Mouse (Mus musculus) naive thymus-derived CD4-positive, alpha-beta T cell, adult 2 months (primary cell): ENCODE measurements around the gene Ppil2.
A peak's percentile ranks its signal among the peaks of the same experiment; 100 is the strongest.

Experiments used
- DNase-seq: peaks from one replicate; pipeline ENCODE4 v3.0.0-alpha.2; 2011; ENCODE audit warnings: low read depth

Gene Ppil2

DNA sequence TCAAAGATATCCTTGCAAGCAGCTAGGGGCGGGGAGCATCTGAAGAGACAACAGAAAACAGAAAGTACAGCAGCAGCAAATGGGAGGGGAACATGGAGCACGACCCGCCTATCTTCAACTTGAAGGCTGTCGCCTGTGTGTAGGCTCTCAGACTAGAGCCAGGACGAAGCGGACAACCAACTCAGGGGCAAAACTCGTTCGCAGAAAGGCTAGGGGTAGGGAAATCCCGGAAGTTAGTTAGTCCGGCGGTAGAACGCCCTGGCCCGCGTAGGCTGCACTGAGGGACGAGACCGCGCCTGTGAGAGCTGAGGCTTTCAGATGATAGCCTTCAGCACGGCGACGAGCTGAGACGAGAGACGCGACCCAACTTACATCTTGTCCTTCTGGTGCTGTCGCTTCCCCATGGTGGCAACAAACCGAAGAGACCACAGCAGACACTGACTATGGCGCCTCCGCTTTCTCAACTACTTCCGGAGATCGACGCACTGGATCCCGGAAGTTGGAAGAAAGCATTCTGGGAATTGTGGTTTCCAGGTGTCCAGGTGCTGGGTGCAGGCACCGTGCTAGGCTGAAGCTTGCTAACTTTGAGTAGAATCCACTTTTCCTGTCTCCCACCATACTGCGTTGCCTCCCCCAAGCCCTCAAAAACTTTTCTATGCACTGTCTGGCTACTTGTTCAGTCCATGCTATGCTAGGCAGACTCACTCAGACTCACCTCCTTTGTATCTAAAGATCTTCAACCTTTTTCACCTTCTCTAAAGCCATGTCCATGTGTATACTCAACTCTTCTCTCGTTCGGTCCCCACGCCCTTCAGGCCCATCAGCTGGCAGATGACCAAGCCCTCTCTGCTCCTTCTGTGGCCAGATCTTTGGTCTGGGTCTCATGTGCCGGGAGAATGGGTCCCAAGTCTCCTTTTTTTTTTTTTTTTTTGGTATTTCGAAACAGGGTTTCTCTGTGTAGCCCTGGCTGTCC is at the start of gene Ppil2:
TSS of gene Ppil2 (minus strand) at position 487 of the 973 bp plus-strand sequence.
- peak; percentile 76 for DNase-seq

DNA sequence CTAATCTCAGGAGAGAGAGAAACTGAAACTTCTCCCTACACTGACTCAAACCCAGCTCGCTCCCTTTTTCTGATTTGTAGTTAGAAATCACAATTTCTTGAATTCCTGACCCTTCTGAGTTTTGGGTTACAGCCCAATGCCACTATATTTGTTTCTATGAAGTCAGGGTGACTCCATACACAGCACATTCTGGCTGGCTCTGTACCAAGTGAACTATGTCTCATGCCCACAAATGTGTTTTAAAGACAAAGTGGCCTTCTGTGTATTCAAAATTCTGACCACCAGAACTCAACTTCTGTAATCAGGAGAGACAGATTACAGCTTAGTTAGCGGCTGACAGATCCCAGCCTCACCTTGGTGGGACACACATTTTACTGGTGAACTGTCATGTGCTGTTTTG is 43.3 kb upstream of the Ppil2 start:
- no peak for DNase-seq

DNA sequence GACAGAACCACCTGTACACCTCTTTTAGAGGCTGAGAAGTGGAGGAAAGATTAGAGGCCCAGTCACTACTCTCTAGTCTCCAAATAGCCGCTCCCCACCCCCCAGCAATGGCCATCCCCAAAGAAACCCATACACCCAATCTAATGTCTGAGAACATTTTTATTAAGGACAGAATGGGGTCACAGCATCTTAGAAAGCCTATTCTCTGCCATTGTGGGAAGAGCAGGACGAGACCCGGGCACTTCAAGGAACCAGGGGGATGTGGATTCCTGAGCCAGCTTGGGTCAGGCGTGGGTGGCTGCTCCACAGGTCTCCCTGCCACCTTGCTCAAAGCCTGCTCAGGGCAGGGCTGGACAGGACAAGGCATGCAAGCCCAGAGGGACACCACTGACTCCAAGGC is 40.8 kb upstream of the Ppil2 start:
- DNase-seq: no peak

DNA sequence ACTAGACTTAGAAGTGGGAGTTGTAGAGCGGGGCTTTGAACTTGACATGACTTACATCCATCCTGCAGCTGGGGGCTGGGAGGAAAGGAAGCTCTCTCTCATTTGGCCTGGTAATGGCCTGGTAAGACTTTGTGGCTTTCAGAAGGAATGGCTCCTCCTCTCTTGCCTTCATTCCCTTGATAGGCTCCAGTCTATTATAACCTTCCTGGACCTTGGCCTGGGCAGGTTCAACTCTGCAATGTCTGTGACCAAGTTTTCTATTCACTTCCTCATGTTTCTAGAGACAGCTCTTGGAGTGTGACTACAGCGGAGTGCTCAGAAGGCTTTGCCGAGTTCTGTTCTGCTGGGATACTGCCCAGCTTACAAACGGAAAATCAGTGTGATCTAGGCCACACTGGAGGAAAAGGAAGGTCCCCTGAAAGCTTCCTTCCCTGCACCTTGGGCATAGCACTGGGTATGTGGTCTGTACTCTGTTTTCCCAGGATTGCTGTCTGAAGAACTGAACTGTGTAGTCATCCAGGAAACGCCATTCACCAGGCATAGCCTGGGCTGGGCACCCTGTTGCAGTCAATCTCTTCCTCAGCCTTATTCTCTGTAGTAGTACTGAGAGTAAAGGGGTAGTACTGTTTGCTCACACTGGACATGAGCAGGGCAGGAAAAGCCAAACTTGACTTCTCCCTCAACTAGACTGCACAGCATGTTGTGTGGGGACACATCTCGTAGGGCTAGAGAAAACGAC is 39.6 kb upstream of the Ppil2 start:
- no peak for DNase-seq

DNA sequence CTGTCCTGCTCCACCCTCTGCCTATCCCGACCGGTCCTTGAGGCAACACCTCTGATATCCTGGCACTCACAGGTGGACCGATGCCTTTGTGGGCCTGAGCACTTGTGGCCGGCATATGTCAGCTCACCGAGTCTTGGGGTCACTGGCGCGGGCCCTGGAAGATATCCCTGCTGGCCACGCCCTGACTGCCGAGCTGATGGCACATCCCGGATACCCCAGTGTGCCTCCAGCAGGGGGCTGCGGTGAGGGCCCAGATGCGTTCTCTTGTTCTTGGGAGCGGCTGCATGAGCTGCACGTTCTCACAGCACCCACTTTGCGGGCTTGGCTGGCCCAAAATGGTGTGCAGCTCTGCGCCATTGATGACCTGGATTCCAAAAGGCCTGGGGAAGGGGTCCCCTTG is 37.0 kb upstream of the Ppil2 start:
- DNase-seq: peak; percentile 23

DNA sequence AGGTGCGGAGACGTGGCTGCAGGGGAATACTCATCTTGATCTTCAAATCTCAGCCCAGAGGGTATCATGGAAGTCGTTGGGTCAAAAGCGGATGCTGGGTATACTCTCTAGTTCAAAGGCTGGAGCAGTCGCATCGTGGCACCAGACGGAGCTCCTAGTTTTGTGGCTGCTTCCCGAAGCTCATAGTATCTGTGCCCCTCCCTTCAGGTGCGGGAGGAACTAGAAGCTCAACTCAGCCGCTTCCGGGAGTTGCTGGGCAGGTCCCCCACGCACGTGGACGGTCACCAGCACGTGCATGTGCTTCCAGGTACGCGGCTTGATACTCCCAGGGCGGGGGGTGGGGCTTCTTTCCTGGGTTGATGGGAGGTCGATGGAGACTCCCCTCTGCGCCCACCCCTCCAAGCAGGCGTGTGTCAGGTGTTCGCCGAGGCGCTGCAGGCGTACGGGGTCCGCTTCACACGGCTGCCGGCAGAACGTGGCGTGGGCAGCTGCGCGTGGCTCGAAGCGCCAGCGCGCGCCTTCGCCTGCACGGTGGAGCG is 36.4 kb upstream of the Ppil2 start:
- peak; percentile 60 for DNase-seq

DNA sequence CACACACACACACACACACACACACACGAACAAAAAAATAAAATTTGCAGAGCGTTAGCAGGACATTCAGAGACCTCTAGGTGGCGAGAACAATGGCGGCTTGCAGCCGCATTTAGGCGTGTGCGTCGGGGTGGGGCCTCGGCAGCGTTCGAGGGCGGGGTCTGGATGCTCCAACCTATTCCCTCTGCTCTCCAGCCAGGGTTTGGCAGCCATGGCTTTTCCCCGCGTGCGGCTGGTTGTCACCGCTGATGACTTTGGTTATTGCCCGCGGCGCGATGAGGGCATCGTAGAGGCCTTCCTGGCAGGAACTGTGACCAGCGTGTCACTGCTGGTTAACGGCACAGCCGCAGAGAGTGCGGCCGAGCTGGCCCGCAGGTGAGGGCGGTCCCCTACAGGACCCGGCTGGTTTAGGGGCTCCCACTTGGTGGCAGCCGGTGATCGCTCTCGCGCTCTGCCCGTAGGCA is 35.7 kb upstream of the Ppil2 start, which contains the start of gene Ccdc116:
TSS of gene Ccdc116 (minus strand) at position 458 of the 464 bp plus-strand sequence.
- peak; percentile 88 for DNase-seq

DNA sequence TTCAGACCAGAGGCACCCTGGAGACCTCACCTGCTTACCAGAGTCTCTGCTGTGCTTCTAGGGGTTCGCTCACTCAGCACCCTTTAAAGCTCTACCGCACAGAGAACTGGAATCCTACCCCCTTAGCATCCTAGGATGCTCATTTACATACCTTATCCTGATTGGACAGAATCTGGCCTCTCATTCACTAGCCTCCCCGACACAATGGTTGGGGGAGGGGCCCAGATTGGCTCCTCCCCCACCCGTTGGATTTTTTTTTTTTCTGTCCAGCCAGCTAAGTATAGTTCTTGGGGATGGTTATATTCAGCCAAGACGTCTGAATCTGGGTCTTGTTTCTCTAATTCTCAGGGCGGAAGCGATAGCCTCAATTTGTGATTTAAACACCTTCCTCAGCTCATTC is 33.3 kb upstream of the Ppil2 start, which contains the start of gene Ydjc:
TSS of gene Ydjc (plus strand) at position 283 of the 400 bp plus-strand sequence.
- peak; percentile 20 for DNase-seq

DNA sequence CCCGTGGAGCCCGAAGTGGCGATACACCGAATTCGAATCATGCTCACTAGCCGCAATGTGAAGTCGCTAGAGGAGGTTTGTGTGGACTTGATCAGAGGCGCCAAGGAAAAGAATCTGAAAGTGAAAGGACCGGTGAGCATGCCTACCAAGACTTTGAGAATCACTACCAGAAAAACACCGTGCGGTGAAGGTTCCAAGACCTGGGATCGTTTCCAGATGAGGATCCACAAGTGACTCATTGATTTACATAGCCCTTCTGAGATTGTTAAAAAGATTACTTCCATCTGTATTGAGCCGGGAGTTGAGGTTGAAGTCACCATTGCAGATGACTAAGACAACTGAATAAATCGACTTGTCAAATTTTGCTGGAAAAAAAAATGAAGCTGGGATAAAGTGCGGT is 26.3 kb upstream of the Ppil2 start:
- no peak for DNase-seq

DNA sequence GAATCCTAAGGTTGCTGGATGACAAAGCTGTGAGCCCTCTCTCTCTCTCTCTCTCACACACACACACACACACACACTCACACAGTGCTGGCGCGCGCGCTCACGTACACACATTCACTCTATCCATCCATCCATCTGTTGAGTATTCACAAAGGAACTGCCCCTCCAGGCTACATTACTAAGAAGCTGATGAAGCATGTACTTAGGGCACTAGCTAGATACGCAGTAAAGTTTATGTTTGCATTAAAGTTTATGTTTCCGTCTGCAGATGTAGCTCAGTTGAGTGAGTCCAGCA is 21.8 kb upstream of the Ppil2 start:
- no peak for DNase-seq

DNA sequence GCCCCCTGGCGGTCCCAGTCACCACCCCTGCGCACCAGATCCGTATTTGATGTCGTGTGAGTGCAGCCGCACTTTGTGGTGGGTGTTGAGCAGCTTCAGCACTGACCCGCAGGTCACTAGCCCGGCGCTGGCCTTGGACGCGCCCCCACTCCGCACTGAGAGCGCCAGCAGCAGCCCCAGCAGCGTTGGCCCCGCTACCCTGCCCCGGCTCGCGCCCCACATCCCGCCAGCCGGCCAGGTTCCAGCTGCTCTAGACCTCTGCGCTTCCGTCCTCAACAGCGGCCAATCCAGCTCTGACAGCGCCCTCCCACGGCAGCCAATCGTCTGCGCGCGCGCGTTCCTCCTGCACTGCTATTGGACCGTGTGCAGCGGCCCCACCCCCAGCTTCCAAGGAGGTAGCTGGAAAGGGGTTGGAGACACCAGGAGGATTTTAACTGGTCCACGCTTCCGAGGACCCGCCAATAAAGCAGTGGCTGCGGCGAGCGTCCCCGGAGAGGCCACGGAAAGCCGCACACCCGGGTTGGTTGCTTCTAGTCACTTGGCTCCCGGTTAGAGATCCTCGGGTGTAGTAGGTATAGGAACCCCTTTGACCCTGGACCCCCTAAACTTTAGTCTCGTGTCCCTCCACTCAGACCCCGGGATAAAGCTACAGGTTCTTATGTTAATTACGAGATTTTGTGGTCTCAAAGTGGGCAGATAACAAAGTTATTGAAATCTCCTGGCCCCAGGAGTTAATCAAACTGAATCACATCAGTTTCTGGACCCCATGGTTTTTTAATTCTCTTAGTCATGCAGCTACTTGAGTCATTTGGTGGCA is 21.2 kb upstream of the Ppil2 start, which contains the start of gene Sdf2l1:
TSS of gene Sdf2l1 (minus strand) at position 295 of the 817 bp plus-strand sequence.
- DNase-seq: peak; percentile 95

DNA sequence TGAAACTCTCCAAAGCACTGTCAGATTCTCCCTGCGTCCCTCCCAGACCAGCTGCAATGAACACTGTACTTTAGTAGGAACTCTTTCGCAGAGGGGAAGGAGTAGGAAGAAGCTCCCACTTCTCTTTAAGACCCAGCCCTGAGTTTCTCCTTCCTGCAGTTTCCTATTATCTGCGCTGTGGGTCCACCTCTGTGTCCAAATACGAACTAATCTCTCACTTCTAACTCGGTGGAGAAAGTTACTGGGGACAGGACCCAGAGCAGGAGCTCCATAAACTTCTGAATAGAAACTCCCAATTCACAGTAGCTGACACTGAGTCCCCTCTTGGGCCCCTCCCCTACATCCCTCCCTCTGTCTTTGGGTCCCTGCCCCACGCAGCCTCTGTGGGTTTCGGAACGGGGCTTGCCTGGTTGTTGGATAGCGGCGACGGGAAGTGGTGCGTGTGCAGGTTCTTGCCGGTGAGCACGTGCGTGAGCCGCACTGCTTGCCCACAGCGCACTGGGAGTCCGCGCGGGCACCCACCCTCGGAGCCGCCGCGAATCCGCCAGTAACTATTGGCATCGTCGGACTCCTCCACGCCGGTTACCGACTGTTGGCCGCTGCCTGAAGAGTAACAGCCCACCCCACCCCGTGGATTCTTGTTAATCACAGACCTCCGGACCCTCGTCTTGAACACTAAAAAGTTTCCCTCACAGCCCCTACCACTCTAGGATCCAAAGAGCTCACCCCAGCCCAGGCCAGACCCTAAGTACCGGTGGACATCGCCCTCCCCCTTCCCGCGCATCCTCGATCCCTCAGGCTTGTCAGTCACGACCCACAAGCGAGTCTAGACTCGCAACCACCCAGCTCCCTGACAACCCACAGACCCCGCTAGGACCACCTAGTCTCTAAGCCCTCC is 20.4 kb upstream of the Ppil2 start:
- DNase-seq: peak; percentile 66

DNA sequence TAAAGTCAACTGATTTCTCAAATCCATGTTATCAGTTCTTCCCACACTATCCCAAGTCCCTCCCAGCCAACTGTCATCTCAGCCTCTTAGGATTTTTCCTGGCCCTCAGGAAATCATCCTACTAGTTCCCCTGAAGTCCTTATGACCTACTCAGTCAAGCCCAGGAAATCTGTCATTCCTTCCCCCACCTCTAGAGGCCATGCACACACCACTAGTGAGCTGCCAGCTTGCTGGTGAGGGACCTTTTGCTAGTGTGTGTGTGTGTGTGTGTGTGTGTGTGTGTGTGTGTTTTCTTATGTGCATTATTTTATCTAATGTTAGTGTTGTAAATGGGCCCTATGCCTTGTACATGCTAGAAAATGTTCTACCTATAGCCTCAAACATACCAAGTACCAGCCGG is 16.2 kb upstream of the Ppil2 start:
- peak; percentile 74 for DNase-seq

DNA sequence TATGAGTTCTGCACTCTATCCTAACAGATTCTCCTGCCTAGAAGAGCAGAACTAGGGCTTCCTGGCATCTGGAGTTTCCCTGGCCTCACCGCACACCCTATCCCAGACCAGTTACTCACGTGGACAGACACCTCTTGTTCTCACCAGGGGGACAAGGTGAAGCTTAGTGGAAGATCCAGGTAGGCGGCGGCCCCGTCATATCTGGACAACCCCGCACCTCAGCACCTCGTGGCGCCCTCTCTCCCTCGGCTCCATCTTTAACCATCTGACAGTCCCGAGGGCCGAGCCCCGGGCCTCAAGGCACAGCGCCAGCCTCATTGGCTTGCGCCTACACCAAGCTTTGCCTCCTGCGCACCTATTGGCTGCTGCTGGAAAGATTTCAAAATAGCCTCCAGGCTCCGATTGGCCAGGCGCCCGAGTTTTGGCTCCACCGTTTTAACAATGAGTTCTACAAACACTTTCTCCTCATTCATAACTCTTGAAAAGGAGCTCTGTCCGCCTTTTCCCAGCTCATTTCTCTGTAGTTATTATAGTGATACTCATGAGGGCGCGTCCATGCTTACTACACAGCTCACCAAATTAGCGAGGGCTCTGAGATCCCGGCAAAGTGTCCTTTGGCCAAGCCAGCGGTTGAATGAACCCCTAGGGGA is 13.9 kb upstream of the Ppil2 start, which contains the start of gene 2610318N02Rik:
TSS of gene 2610318N02Rik (minus strand) at position 297 of the 650 bp plus-strand sequence.
- DNase-seq: peak; percentile 71

DNA sequence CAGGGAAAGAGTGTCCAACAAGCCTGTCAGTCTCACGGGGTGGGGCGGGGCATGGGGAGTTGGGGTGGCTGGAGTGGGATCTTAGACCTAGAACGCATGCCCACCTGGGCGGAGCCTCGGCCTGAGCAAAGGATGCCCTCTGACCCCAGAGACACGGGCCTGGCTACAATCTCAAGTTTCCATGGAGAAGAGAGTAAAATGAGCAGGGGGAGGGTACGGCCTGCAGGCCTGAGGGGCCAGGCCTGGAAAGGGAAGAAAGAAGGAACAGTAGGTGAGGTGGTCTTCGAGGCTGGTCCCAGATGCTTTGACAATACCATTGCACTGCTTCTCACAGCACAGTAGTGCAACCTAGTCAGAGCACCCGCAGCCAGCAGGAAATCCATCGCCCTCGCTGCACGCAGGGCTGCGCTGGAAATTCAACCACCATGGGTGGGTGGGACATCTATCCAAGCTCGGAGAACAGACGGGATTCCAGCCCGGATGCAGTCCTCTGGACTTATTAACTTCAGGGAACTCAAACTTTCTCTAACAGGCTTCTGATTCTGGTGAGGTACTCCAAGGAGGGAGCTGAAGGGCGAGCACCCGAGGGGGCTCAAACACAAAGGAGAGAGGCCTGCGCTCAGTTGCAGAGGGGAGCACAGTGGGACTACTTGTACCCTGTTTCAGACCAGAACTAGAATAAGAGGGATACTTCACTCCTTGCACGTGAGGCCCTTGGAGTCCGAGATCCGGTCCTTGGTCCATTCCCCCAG is 13.2 kb upstream of the Ppil2 start:
- peak; percentile 30 for DNase-seq

DNA sequence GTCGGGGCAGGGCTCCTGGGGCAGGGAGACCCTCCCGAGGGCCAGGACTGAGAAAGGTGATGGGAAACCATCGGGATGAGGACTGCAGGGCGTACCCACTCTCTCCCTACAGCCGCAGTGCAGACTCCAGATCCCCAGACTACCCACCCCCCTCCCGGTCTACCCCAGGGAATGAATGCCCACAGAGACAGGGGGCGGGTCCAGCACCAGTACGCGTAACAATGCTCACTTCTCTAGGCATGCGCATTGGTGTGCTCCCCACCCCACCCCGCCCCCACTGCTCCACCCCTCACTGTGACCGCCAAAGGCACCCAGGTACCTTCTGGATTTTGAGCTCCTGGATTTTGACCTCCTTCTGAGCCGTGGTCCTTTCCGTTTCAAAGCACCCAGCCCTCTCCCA is 10.5 kb upstream of the Ppil2 start:
- DNase-seq: no peak

DNA sequence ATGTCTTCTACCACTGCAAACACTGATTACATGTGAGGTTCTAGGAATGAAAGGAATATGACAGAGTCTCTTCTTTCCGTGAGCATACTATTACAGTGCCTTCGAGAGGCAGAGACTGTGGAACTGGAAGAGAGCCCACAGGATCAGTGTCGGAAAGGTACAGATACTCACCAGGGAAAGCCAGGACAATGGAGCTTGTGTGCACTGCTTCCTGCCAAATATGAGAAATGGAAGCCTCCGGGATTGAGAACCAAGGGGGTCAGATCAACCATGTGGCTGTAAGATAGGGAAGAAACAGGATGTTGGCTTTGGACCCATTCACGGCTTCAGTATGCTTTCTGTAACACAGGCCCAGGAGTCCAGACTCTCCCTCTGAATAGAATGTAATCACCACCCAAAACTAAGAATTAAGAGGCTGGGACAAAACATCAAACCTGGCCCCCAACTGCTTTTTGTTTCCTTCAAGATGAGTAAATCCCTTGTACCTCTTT is 6.3 kb upstream of the Ppil2 start:
- no peak for DNase-seq

DNA sequence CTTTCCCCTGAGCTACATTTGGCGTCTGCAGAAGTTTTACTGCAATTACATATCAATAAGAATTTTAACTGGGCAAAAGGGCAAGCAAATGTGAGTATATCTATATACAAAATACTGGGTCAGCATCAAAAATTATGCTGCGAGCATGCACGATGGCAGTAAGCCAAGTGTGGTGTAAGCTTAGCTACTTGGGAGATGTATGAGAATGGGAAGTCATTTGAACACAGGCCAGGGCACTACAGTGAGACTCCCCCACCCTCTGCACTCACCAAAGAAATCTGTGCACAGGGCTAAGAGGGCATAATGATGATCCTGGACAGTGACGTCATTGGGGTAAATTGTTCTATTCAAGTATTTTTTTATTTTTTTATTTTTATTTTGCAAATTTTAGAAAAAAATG is 6.5 kb downstream of the Ppil2 start:
- DNase-seq: no peak

DNA sequence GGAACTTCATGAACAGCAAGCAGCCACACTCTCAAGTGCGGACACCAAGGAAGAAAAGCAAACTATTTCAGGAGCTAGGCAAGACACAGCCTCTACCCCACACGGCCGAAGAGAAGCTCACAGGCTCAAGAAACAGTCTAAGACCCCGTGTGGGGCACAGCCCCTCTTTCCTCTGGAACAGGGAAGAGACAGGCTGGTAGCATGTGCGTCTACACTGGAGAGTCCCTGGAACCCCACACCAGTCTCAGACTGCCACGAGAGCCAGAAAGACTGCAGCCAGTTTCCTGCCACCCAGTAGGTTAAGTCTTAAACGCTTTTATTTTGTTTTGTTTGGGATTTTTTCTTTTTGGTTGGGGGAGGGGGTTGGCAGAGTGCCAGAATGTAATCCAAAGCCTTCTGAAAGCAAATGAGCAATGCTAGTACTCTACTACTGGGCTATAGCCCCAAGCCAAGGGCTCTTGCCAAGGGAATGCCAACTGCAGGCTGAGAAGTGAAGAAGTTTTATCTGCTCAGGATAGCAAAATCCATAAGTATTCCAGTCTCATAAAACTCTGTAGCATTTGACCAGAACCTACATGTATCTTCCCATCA is 8.3 kb downstream of the Ppil2 start:
- DNase-seq: no peak
